Mouse (Mus musculus) kidney, adult 2 months (tissue): ENCODE data around the gene 4933416C03Rik. TPM values are rescaled to one million over a fixed set of nuclear protein-coding genes. Genes with fewer than 3 reads are reported as not detected.

ENCODE experiments used
- DNase-seq: peaks from one replicate; pipeline ENCODE4 v3.0.0; 2021
- H3K27ac ChIP-seq: fragments of 200-500 bp; 2 replicates; pipeline ENCODE4 v1.5.1; 2012; ENCODE audit warnings: low read depth, low read length, control low read depth, inconsistent platforms; ENCODE audit not compliant: insufficient read depth
- H3K27me3 ChIP-seq: fragments of 200-500 bp; replicated peaks from 2 replicates; pipeline ENCODE4 v1.6.1; 2012; ENCODE audit warnings: mild to moderate bottlenecking, moderate library complexity, low read length, inconsistent platforms; ENCODE audit not compliant: control insufficient read depth, insufficient read depth
- H3K36me3 ChIP-seq: fragments of 200-500 bp; 2 replicates; pipeline ENCODE4 v1.6.1; 2012; ENCODE audit warnings: mild to moderate bottlenecking, moderate library complexity, low read length, inconsistent platforms; ENCODE audit not compliant: control insufficient read depth, insufficient read depth
- H3K4me1 ChIP-seq: fragments of 200-500 bp; 2 replicates; pipeline ENCODE4 v1.6.1; 2011; ENCODE audit warnings: low read length; ENCODE audit not compliant: control insufficient read depth, insufficient read depth
- H3K4me3 ChIP-seq: fragments of 200-500 bp; 2 replicates; pipeline ENCODE4 v1.5.1; 2011; ENCODE audit warnings: mild to moderate bottlenecking, low read depth, low read length, control low read depth; ENCODE audit not compliant: insufficient read depth
- CTCF ChIP-seq: fragments of 200-500 bp; conservative IDR thresholded peaks from 2 replicates; pipeline ENCODE4 v1.5.1; 2011; ENCODE audit warnings: low read depth, mild to moderate bottlenecking, control low read depth, low read length, moderate library complexity, mixed read lengths; ENCODE audit not compliant: insufficient read depth, insufficient read length
- POLR2A ChIP-seq: fragments of 200-500 bp; IDR thresholded peaks from one replicate; pipeline ENCODE4 v1.6.1; 2011; ENCODE audit warnings: low read depth, low read length, control low read depth
- whole genome bisulfite sequencing: fragments of 180-500 bp; shearing (Covaris S2); methylation state at CpG from one replicate; pipeline ENCODE4 v1.1.7; 2018; 5-methylcytosine and 5-hydroxymethylcytosine counted together
- polyA plus RNA-seq: library from polyadenylated mRNA; depleted of rRNA; stranded (reverse); fragments of >200 nt; gene quantifications from 2 replicates; pipeline ENCODE4 v1.2.3, GENCODE M21; 2012; rRNA removed

4933416C03Rik gene
- not detected in 2 replicates for polyA plus RNA-seq

GRCm38 (mm10) chr10:116113867-116114474 is at the start of gene 4933416C03Rik:
Gene 4933416C03Rik, minus strand, starts transcription at chr10:116113917.
- TF ChIP-seq POLR2A (no peak), CTCF (no peak)
- no peaks in the 10 kb centered on the region for H3K36me3 ChIP-seq
- H3K4me1 ChIP-seq, result no peaks in the 10 kb centered on the region
- no peak within 1 kb of the TSS for H3K4me3 ChIP-seq
- H3K27me3 ChIP-seq, result no peaks in the 10 kb centered on the region
- DNase-seq, result no peak
- no peak within 1 kb of the TSS for H3K27ac ChIP-seq
- 96% methylated on average over 39 of the region's 39 CpGs for WGBS

DNA sequence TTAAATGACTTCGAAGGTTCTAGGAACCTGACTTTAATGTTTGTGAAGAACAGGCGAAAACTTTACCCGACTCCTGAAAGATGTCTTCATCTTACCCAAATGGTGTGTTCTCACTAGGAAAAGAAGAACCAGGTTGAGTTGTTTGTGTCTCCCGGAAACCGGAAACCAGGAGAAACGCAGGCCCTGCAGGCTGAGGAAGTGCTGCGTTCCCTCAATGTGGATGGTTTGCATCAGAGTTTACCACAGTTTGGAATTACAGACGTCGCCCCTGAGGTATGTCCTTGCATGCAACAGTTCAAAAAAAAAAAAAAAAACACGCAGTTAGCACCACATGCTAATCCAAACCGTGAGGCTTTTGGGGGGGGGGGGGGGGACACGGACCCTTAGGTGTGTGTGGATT is 48.6 kb upstream of the 4933416C03Rik start:
- Histone ChIP-seq H3K27ac (no peak overlapping the region), H3K27me3 (no peaks in the 10 kb centered on the region), H3K4me1 (no peaks in the 10 kb centered on the region), H3K4me3 (no peak overlapping the region), H3K36me3 (no peaks in the 10 kb centered on the region)
- no peak for DNase-seq
- no peak for TF ChIP-seq CTCF
- no peak for TF ChIP-seq POLR2A
- WGBS, result 60% methylated on average over 12 of the region's 12 CpGs

DNA sequence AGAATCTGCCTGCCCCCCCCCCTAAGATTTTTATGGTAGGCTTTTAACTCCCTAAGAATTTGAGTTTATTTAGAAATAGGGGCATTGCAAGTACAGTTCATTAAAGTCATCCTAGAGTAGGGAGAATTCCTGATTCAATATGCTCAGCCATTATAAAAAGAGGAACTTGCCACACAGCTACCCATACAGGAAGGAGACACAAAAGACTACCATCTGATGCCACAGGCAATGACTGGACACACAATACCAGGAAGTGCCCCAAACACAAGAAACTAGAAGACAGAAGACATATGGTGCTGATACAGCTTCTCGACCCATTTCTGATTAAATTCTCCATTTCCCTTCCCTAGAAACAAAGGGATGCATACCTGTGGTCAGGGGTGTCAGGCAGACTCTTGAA is 43.0 kb upstream of the 4933416C03Rik start:
- DNase-seq, result no peak
- H3K36me3 ChIP-seq, result no peaks in the 10 kb centered on the region
- no peak for TF ChIP-seq POLR2A
- TF ChIP-seq CTCF, result no peak
- no peaks in the 10 kb centered on the region for H3K27me3 ChIP-seq
- no peak overlapping the region for H3K27ac ChIP-seq
- no peak overlapping the region for H3K4me3 ChIP-seq
- 50% methylated on average over 1 of the region's 1 CpGs for WGBS
- H3K4me1 ChIP-seq, result no peaks in the 10 kb centered on the region

- WGBS, result 78% methylated on average over 5 of the region's 5 CpGs
- H3K4me1 ChIP-seq, result no peaks in the 10 kb centered on the region
- no peak overlapping the region for H3K4me3 ChIP-seq
- no peak overlapping the region for H3K27ac ChIP-seq
- TF ChIP-seq POLR2A (no peak), CTCF (no peak)
- DNase-seq, result no peak
- H3K36me3 ChIP-seq, result no peaks in the 10 kb centered on the region
- H3K27me3 ChIP-seq, result no peaks in the 10 kb centered on the region
Observed at GRCm38 (mm10) chr10:116154707-116155106, 41.0 kb upstream of the 4933416C03Rik start.

- DNase-seq, result no peak
- WGBS, result 39% methylated on average over 9 of the region's 9 CpGs
- no peak for TF ChIP-seq POLR2A
- TF ChIP-seq CTCF, result no peak
- Histone ChIP-seq H3K27me3 (no peaks in the 10 kb centered on the region), H3K27ac (no peak overlapping the region), H3K4me1 (no peaks in the 10 kb centered on the region), H3K4me3 (no peak overlapping the region), H3K36me3 (no peaks in the 10 kb centered on the region)
Observed at GRCm38 (mm10) chr10:116146091-116146490, 32.4 kb upstream of the 4933416C03Rik start.

DNA sequence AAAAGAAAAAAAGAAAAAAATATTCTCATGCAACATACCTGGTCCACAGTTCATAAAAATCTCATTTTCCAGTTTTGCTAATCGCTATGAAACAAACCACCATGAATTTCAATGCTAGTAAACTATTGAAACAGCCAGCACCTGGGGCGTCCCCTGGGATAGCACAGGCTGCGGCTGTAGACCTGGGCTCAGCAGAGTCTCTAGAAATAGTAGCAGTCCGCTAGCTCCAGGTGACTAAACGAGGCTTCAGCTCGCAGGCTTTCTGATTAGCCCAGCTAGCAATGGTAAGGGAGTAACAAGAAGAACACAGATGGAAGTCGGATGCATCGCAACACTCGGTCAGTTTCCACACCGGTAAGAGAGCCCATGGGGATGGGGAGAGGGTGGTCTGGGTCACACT is 30.0 kb upstream of the 4933416C03Rik start:
- H3K27ac ChIP-seq, result no peak overlapping the region
- DNase-seq, result no peak
- no peaks in the 10 kb centered on the region for H3K27me3 ChIP-seq
- WGBS, result 89% methylated on average over 10 of the region's 10 CpGs
- no peak overlapping the region for H3K4me3 ChIP-seq
- TF ChIP-seq POLR2A (no peak), CTCF (no peak)
- no peaks in the 10 kb centered on the region for H3K4me1 ChIP-seq
- H3K36me3 ChIP-seq, result no peaks in the 10 kb centered on the region

DNA sequence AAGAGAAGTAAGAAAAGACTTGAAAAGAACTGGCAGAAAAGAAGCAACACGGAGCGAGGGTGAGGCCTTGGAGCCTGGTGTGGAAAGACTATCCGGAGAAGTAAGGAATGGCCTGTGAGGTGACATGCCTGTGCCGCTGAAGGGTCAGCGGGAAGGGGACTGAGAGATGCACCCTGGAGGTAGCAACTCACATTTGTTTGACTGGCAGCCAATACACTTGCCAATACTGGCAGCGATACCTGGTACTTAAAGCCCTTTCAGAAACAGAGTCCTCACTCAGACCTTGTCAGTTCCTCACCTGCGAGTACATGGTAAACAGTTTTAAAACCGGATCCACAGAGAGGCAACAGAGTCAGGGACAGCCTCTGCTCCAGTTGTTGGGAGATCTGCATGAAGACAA is 26.5 kb upstream of the 4933416C03Rik start:
- H3K36me3 ChIP-seq, result no peaks in the 10 kb centered on the region
- no peak overlapping the region for H3K27ac ChIP-seq
- no peaks in the 10 kb centered on the region for H3K4me1 ChIP-seq
- H3K27me3 ChIP-seq, result no peaks in the 10 kb centered on the region
- no peak for DNase-seq
- no peak overlapping the region for H3K4me3 ChIP-seq
- 94% methylated on average over 8 of the region's 8 CpGs for WGBS
- TF ChIP-seq POLR2A (no peak), CTCF (no peak)
